Mouse (Mus musculus) embryonic facial prominence, embryonic 14.5 days (tissue): ENCODE results near the gene Flt3. TPM values are rescaled to one million over a fixed set of nuclear protein-coding genes. Genes with fewer than 3 reads are reported as not detected.

ENCODE experiments used
- ATAC-seq: fragments of 200-750 bp; cut with Nextera tagmentation; 2 replicates; pipeline ENCODE4 v1.8.0; 2017; ENCODE audit warnings: low read depth, moderate number of reproducible peaks, moderate TSS enrichment
- DNase-seq: peaks from one replicate; pipeline ENCODE4 v3.0.0-alpha.2; 2015; ENCODE audit warnings: low spot score
- H3K27ac ChIP-seq: fragments of 300-500 bp; sonication (generic); replicated peaks from 2 replicates; pipeline ENCODE4 v1.5.1; 2014; ENCODE audit warnings: low read depth, mild to moderate bottlenecking, low read length, moderate library complexity
- H3K27me3 ChIP-seq: fragments of 300-500 bp; sonication (generic); replicated peaks from 2 replicates; pipeline ENCODE4 v1.6.1; 2014; ENCODE audit warnings: low read length; ENCODE audit not compliant: control insufficient read depth, insufficient read depth
- H3K36me3 ChIP-seq: fragments of 300-500 bp; sonication (generic); 2 replicates; pipeline ENCODE4 v1.6.1; 2014; ENCODE audit warnings: low read length, mixed read lengths; ENCODE audit not compliant: control insufficient read depth, insufficient read depth
- H3K4me1 ChIP-seq: fragments of 300-500 bp; sonication (generic); 2 replicates; pipeline ENCODE4 v1.6.1; 2014; ENCODE audit warnings: antibody characterized with exemption, low read length; ENCODE audit not compliant: control insufficient read depth, insufficient read depth
- H3K4me2 ChIP-seq: fragments of 300-500 bp; sonication (generic); 2 replicates; pipeline ENCODE4 v1.6.1; 2014; ENCODE audit warnings: low read depth, mild to moderate bottlenecking, low read length, moderate library complexity, mixed read lengths
- H3K4me3 ChIP-seq: fragments of 300-500 bp; sonication (generic); 2 replicates; pipeline ENCODE4 v1.5.1; 2014; ENCODE audit warnings: low read depth, mild to moderate bottlenecking, low read length
- H3K9ac ChIP-seq: fragments of 300-500 bp; sonication (generic); 2 replicates; pipeline ENCODE4 v1.6.1; 2014; ENCODE audit warnings: low read depth, mild to moderate bottlenecking, low read length, moderate library complexity, mixed read lengths
- H3K9me3 ChIP-seq: fragments of 300-500 bp; sonication (generic); 2 replicates; pipeline ENCODE4 v1.6.1; 2016; ENCODE audit warnings: low read length; ENCODE audit not compliant: control insufficient read depth
- WGBS: fragments of 180-500 bp; shearing (Covaris S2); extraction: QIAGEN DNeasy Blood & Tissue Kit; methylation state at CpG from one replicate; pipeline ENCODE4 v1.1.7; 2014; 5-methylcytosine and 5-hydroxymethylcytosine counted together
- polyA plus RNA-seq: library from polyadenylated mRNA; unstranded; fragments of >200 nt; fragmentation: Nextera tagmentation; extraction: Ambion mirVana; gene quantifications from 2 replicates; pipeline ENCODE4 v1.2.1, GENCODE M21; 2014

The Flt3 gene
- polyA plus RNA-seq, 1 experiment from 2014 or later = 0.45 TPM

- no peaks in the 10 kb centered on the region for H3K36me3 ChIP-seq
- H3K27ac ChIP-seq = no peak overlapping the region
- H3K4me3 ChIP-seq = no peak overlapping the region
- ATAC-seq = no peak
- H3K27me3 ChIP-seq = no peaks in the 10 kb centered on the region; the same call in 1 of the 2 replicates
- no peak overlapping the region for H3K4me2 ChIP-seq
- H3K4me1 ChIP-seq = no peaks in the 10 kb centered on the region
- H3K9me3 ChIP-seq = 0 out of 2 replicates have a peak, but pooled peaks cover 6% of the 10 kb centered on the region
- peak; percentile 27 for DNase-seq
- 47% methylated on average over 2 of the region's 2 CpGs for WGBS
- H3K9ac ChIP-seq = no peak overlapping the region
Observed at GRCm38 (mm10) chr5:147331547-147331946, 68.7 kb downstream of the Flt3 start.

GRCm38 (mm10) chr5:147329946-147330345 lies 70.3 kb downstream of the Flt3 start:
- Histone ChIP-seq H3K9me3 (0 out of 2 replicates have a peak, but pooled peaks cover 6% of the 10 kb centered on the region), H3K4me2 (no peak overlapping the region), H3K4me1 (no peaks in the 10 kb centered on the region), H3K27ac (no peak overlapping the region), H3K27me3 (no peaks in the 10 kb centered on the region; the same call in 1 of the 2 replicates), H3K4me3 (no peak overlapping the region), H3K9ac (no peak overlapping the region), H3K36me3 (no peaks in the 10 kb centered on the region)
- 83% methylated on average over 11 of the region's 11 CpGs for WGBS
- ATAC-seq (no peak), DNase-seq (no peak)

- Histone ChIP-seq H3K27ac (no peak overlapping the region), H3K4me3 (no peak overlapping the region), H3K9me3 (0 out of 2 replicates have a peak, but pooled peaks cover 6% of the 10 kb centered on the region), H3K9ac (no peak overlapping the region), H3K4me1 (no peaks in the 10 kb centered on the region), H3K36me3 (no peaks in the 10 kb centered on the region), H3K27me3 (peaks cover 2% of the 10 kb centered on the region; the same call in 1 of the 2 replicates), H3K4me2 (no peak overlapping the region)
- ATAC-seq (no peak), DNase-seq (no peak)
- WGBS = 82% methylated on average over 5 of the region's 5 CpGs
Observed at GRCm38 (mm10) chr5:147327636-147328035, 72.7 kb downstream of the Flt3 start.

GRCm38 (mm10) chr5:147325931-147326330 lies 74.4 kb downstream of the Flt3 start:
- WGBS = 76% methylated on average over 10 of the region's 11 CpGs
- no peak for DNase-seq
- no peaks in the 10 kb centered on the region for H3K36me3 ChIP-seq

GRCm38 (mm10) chr5:147323237-147323917 lies 76.9 kb downstream of the Flt3 start:
- H3K9me3 ChIP-seq = 0 out of 2 replicates have a peak, but pooled peaks cover 6% of the 10 kb centered on the region
- peaks cover 32% of the 10 kb centered on the region for H3K27me3 ChIP-seq
- ATAC-seq = no peak
- no peak overlapping the region for H3K27ac ChIP-seq
- DNase-seq = peak; percentile 48
- no peak overlapping the region for H3K9ac ChIP-seq
- H3K4me3 ChIP-seq = no peak overlapping the region
- H3K4me1 ChIP-seq = no peaks in the 10 kb centered on the region
- 21% methylated on average over 16 of the region's 17 CpGs for WGBS
- H3K36me3 ChIP-seq = no peaks in the 10 kb centered on the region
- H3K4me2 ChIP-seq = no peak overlapping the region

More at GRCm38 (mm10) chr5:147325931-147326330, 74.4 kb downstream of the Flt3 start:
- Histone ChIP-seq H3K4me1 (no peaks in the 10 kb centered on the region), H3K27ac (no peak overlapping the region), H3K4me3 (no peak overlapping the region), H3K4me2 (no peak overlapping the region), H3K9me3 (0 out of 2 replicates have a peak, but pooled peaks cover 6% of the 10 kb centered on the region), H3K27me3 (peaks cover 16% of the 10 kb centered on the region), H3K9ac (no peak overlapping the region)
- no peak for ATAC-seq

GRCm38 (mm10) chr5:147322183-147322582 lies 78.1 kb downstream of the Flt3 start, which contains the start of gene Urad:
Urad (minus strand) TSS chr5:147322440.
- Histone ChIP-seq H3K9ac (no peak within 1 kb of the TSS), H3K27me3 (peaks cover 44% of the 10 kb centered on the region), H3K4me3 (no peak within 1 kb of the TSS), H3K4me2 (no peak within 1 kb of the TSS), H3K4me1 (no peaks in the 10 kb centered on the region), H3K36me3 (no peaks in the 10 kb centered on the region), H3K9me3 (0 out of 2 replicates have a peak, but pooled peaks cover under 1% of the 10 kb centered on the region), H3K27ac (no peak within 1 kb of the TSS)
- no peak for ATAC-seq
- no peak for DNase-seq
- 70% methylated on average over 8 of the region's 8 CpGs for WGBS

- Histone ChIP-seq H3K9ac (no peak overlapping the region), H3K9me3 (no peaks in the 10 kb centered on the region), H3K27me3 (peaks cover 69% of the 10 kb centered on the region), H3K36me3 (no peaks in the 10 kb centered on the region), H3K4me1 (no peaks in the 10 kb centered on the region), H3K27ac (no peak overlapping the region), H3K4me3 (no peak overlapping the region), H3K4me2 (no peak overlapping the region)
- ATAC-seq (peak; percentile 64; the same call in 1 of the 2 replicates), DNase-seq (peak; percentile 90)
Observed at GRCm38 (mm10) chr5:147319653-147320052, 80.6 kb downstream of the Flt3 start.

- no peak overlapping the region for H3K27ac ChIP-seq
- DNase-seq (no peak), ATAC-seq (no peak)
- H3K4me3 ChIP-seq = no peak overlapping the region
- no peaks in the 10 kb centered on the region for H3K4me1 ChIP-seq
- H3K9me3 ChIP-seq = no peaks in the 10 kb centered on the region
- 23% methylated on average over 7 of the region's 7 CpGs for WGBS
- H3K9ac ChIP-seq = no peak overlapping the region
- no peak overlapping the region for H3K4me2 ChIP-seq
- H3K36me3 ChIP-seq = no peaks in the 10 kb centered on the region
- H3K27me3 ChIP-seq = peaks cover 86% of the 10 kb centered on the region
Observed at GRCm38 (mm10) chr5:147317991-147318390, 82.3 kb downstream of the Flt3 start.

GRCm38 (mm10) chr5:147317321-147317720 lies 83.0 kb downstream of the Flt3 start:
- Histone ChIP-seq H3K4me3 (no peak overlapping the region), H3K9me3 (no peaks in the 10 kb centered on the region), H3K27ac (no peak overlapping the region), H3K27me3 (peaks cover 88% of the 10 kb centered on the region), H3K9ac (no peak overlapping the region), H3K4me2 (no peak overlapping the region), H3K4me1 (no peaks in the 10 kb centered on the region), H3K36me3 (no peaks in the 10 kb centered on the region)
- no peak for ATAC-seq
- WGBS = 5% methylated on average over 7 of the region's 7 CpGs
- DNase-seq = no peak
